Mouse (Mus musculus) embryonic facial prominence, embryonic 12.5 days (tissue): ENCODE measurements at regions not wholly inside any gene's neighbourhood (a gene's known extent, or its start where the extent isn't known, plus 50 kb on each side); places are given as distances from the start of the nearest gene placed in this dataset.

Source experiments
- ATAC-seq: fragments of 200-750 bp; cut with Nextera tagmentation; 2 replicates; pipeline ENCODE4 v1.8.0; 2017; ENCODE audit not compliant: insufficient number of reproducible peaks, insufficient read depth, low FRiP score, low TSS enrichment
- H3K27ac ChIP-seq: fragments of 300-500 bp; sonication (generic); 2 replicates; pipeline ENCODE4 v1.5.1; 2016; ENCODE audit warnings: mild to moderate bottlenecking
- H3K27me3 ChIP-seq: fragments of 300-500 bp; sonication (generic); 2 replicates; pipeline ENCODE4 v1.6.1; 2016; ENCODE audit warnings: mild to moderate bottlenecking, moderate library complexity
- H3K36me3 ChIP-seq: fragments of 300-500 bp; sonication (generic); 2 replicates; pipeline ENCODE4 v1.6.1; 2016; ENCODE audit warnings: mild to moderate bottlenecking
- H3K4me1 ChIP-seq: fragments of 300-500 bp; sonication (generic); 2 replicates; pipeline ENCODE4 v1.6.1; 2016
- H3K4me2 ChIP-seq: fragments of 300-500 bp; sonication (generic); replicated peaks from 2 replicates; pipeline ENCODE4 v1.6.1; 2016; ENCODE audit warnings: mild to moderate bottlenecking, moderate library complexity
- H3K4me3 ChIP-seq: fragments of 300-500 bp; sonication (generic); 2 replicates; pipeline ENCODE4 v1.5.1; 2016; ENCODE audit warnings: mild to moderate bottlenecking
- H3K9ac ChIP-seq: fragments of 300-500 bp; sonication (generic); 2 replicates; pipeline ENCODE4 v1.6.1; 2016; ENCODE audit warnings: mild to moderate bottlenecking, moderate library complexity
- H3K9me3 ChIP-seq: fragments of 300-500 bp; sonication (generic); 2 replicates; pipeline ENCODE4 v1.6.1; 2016; ENCODE audit warnings: mild to moderate bottlenecking, moderate library complexity
- WGBS: fragments of 180-500 bp; shearing (Covaris S2); methylation state at CpG from one replicate; pipeline ENCODE4 v1.1.7; 2016; 5-methylcytosine and 5-hydroxymethylcytosine counted together

DNA sequence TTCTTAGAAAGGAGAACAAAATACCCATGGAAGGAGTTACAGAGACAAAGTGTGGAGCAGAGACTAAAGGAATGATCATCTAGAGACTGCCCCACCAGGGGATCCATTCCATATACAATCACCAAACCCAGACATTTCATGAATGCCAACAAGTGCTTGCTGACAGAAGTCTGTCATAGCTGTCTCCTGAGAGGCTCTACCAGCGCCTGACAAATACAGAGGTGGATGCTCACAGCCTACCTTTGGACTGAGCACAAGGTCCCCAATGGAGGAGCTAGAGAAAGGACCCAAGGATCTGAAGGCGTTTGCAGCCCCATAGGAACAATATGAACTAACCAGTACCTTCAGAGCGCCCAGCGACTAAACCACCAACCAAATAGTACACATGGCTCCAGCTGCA lies 83.6 kb upstream of the Nkx2-2 start:
- no peak overlapping the region for H3K27ac ChIP-seq
- H3K4me2 ChIP-seq = no peak overlapping the region
- no peak for ATAC-seq
- no peak overlapping the region for H3K4me3 ChIP-seq
- H3K36me3 ChIP-seq = no peaks in the 10 kb centered on the region
- no peak overlapping the region for H3K9ac ChIP-seq
- H3K27me3 ChIP-seq = no peaks in the 10 kb centered on the region; the same call in 1 of the 2 replicates
- H3K4me1 ChIP-seq = no peaks in the 10 kb centered on the region
- H3K9me3 ChIP-seq = no peaks in the 10 kb centered on the region
- 87% methylated on average over 4 of the region's 4 CpGs for WGBS

DNA sequence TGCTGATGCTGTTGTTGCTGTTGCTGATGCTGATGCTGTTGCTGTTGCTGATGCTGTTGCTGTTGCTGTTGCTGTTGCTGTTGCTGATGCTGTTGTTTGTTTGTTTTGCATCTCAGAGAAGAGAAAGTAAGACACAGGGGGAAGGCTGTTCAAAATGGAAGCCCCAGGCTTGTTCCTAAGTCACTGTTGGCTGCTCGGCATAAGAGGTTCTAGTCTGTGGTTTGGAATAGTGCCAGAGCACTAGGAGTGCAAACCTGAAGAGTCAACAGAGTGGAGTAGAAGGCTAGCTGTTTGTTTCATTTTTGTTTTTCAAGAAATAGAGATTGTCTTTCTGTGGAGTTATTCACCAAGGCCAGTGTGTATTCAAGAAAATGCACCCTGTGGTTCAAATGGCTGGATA lies 75.1 kb upstream of the Nkx2-2 start:
- Histone ChIP-seq H3K27ac (no peak overlapping the region), H3K4me1 (no peaks in the 10 kb centered on the region), H3K4me2 (no peak overlapping the region), H3K9ac (no peak overlapping the region), H3K36me3 (no peaks in the 10 kb centered on the region), H3K27me3 (no peaks in the 10 kb centered on the region), H3K9me3 (no peaks in the 10 kb centered on the region), H3K4me3 (no peak overlapping the region)
- WGBS = 57% methylated on average over 1 of the region's 1 CpGs
- ATAC-seq = no peak

GRCm38 (mm10) chr2:147267901-147268300 lies 73.9 kb upstream of the Nkx2-2 start:
- Histone ChIP-seq H3K4me1 (no peaks in the 10 kb centered on the region), H3K27me3 (peaks cover 4% of the 10 kb centered on the region; the same call in 1 of the 2 replicates), H3K36me3 (no peaks in the 10 kb centered on the region), H3K4me2 (no peak overlapping the region), H3K27ac (no peak overlapping the region), H3K9me3 (no peaks in the 10 kb centered on the region), H3K4me3 (no peak overlapping the region), H3K9ac (no peak overlapping the region)
- no peak for ATAC-seq
- 58% methylated on average over 5 of the region's 5 CpGs for WGBS

- H3K27me3 ChIP-seq = peaks cover 4% of the 10 kb centered on the region; the same call in 1 of the 2 replicates
- no peak overlapping the region for H3K4me2 ChIP-seq
- no peaks in the 10 kb centered on the region for H3K36me3 ChIP-seq
- no peak overlapping the region for H3K27ac ChIP-seq
- H3K9ac ChIP-seq = no peak overlapping the region
- 88% methylated on average over 3 of the region's 3 CpGs for WGBS
- H3K4me3 ChIP-seq = no peak overlapping the region
- H3K9me3 ChIP-seq = no peaks in the 10 kb centered on the region
- ATAC-seq = no peak
- no peaks in the 10 kb centered on the region for H3K4me1 ChIP-seq
Measured at GRCm38 (mm10) chr2:147267257-147267656, 73.2 kb upstream of the Nkx2-2 start.

GRCm38 (mm10) chr2:147256696-147257095 lies 62.7 kb upstream of the Nkx2-2 start:
- no peaks in the 10 kb centered on the region for H3K4me1 ChIP-seq
- no peak overlapping the region for H3K27ac ChIP-seq
- H3K36me3 ChIP-seq = no peaks in the 10 kb centered on the region
- no peak overlapping the region for H3K9ac ChIP-seq
- 12% methylated on average over 6 of the region's 6 CpGs for WGBS
- no peak overlapping the region for H3K4me3 ChIP-seq
- H3K27me3 ChIP-seq = no peaks in the 10 kb centered on the region
- ATAC-seq = no peak
- no peaks in the 10 kb centered on the region for H3K9me3 ChIP-seq
- H3K4me2 ChIP-seq = no peak overlapping the region

GRCm38 (mm10) chr2:147254944-147255343 lies 60.9 kb upstream of the Nkx2-2 start:
- Histone ChIP-seq H3K36me3 (no peaks in the 10 kb centered on the region), H3K9me3 (no peaks in the 10 kb centered on the region), H3K4me3 (no peak overlapping the region), H3K27me3 (no peaks in the 10 kb centered on the region), H3K27ac (no peak overlapping the region), H3K4me2 (no peak overlapping the region), H3K4me1 (no peaks in the 10 kb centered on the region), H3K9ac (no peak overlapping the region)
- ATAC-seq = no peak
- 80% methylated on average over 3 of the region's 3 CpGs for WGBS

DNA sequence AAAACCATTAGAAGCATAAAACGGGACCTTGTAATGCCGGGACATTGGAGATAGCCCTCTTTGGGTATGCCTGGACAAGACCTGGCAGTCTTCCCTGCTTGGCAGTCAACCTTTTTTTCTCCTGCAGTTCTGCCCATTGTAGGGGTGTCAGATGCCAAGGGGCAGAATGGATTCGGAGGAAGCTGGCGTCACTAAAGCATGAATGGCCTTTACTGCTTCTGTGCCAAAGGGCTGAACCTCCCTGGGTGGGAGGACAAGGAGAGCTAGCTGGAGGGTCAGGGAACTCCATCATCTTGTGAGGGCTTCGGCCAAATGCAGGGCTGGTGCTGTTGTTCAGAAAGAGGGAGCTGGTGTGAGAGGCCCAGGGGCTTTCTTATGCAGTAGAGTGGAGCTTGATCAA lies 60.1 kb upstream of the Nkx2-2 start:
- no peak for ATAC-seq
- H3K4me2 ChIP-seq = no peak overlapping the region
- H3K27ac ChIP-seq = no peak overlapping the region
- WGBS = 44% methylated on average over 5 of the region's 5 CpGs
- H3K36me3 ChIP-seq = no peaks in the 10 kb centered on the region
- no peaks in the 10 kb centered on the region for H3K9me3 ChIP-seq
- H3K9ac ChIP-seq = no peak overlapping the region
- no peak overlapping the region for H3K4me3 ChIP-seq
- no peaks in the 10 kb centered on the region for H3K4me1 ChIP-seq
- no peaks in the 10 kb centered on the region for H3K27me3 ChIP-seq

DNA sequence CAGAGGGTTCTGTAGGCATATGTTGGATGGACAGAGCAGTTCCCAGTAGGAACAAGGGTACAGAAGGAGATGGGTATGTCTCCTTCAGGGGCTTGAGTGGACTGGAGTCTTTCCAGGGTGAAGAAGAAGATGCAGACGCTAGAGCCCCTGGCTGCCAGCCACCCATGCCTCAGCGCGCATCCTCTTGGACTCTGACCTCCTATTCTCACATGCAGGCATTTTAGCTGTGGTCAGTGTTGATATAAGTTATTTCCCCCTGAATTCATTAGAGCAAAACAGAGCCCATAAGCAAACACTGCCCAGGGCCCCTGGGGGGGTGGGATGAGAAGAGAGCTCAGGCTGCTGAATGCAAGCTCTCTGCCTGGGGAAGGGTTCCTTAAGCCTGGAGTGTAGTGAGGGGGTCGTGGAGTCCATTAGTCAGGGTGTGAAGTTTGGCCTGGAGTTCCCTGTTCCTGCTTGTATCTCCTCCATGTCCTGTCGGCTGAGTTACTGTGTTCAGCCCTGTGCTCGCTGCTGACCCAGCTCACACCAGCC lies 54.0 kb upstream of the Nkx2-2 start:
- Histone ChIP-seq H3K4me3 (no peak overlapping the region), H3K36me3 (no peaks in the 10 kb centered on the region), H3K4me2 (no peak overlapping the region), H3K27me3 (no peaks in the 10 kb centered on the region), H3K27ac (no peak overlapping the region), H3K9ac (no peak overlapping the region), H3K9me3 (no peaks in the 10 kb centered on the region), H3K4me1 (no peaks in the 10 kb centered on the region)
- 80% methylated on average over 6 of the region's 6 CpGs for WGBS
- ATAC-seq = no peak

- Histone ChIP-seq H3K36me3 (no peaks in the 10 kb centered on the region), H3K4me2 (no peak overlapping the region), H3K27ac (no peak overlapping the region), H3K9me3 (no peaks in the 10 kb centered on the region), H3K9ac (no peak overlapping the region), H3K4me3 (no peak overlapping the region), H3K4me1 (no peaks in the 10 kb centered on the region), H3K27me3 (no peaks in the 10 kb centered on the region)
- no peak for ATAC-seq
- 66% methylated on average over 8 of the region's 8 CpGs for WGBS
Measured at GRCm38 (mm10) chr2:147247238-147247637, 53.2 kb upstream of the Nkx2-2 start.

- H3K27ac ChIP-seq = no peak overlapping the region
- no peak overlapping the region for H3K4me3 ChIP-seq
- ATAC-seq = no peak
- H3K36me3 ChIP-seq = no peaks in the 10 kb centered on the region
- no peak overlapping the region for H3K4me2 ChIP-seq
- H3K27me3 ChIP-seq = no peaks in the 10 kb centered on the region
- H3K9ac ChIP-seq = no peak overlapping the region
- WGBS = 95% methylated on average over 1 of the region's 1 CpGs
- no peaks in the 10 kb centered on the region for H3K9me3 ChIP-seq
- H3K4me1 ChIP-seq = no peaks in the 10 kb centered on the region
Measured at GRCm38 (mm10) chr2:147244406-147244805, 50.4 kb upstream of the Nkx2-2 start.
